Mouse (Mus musculus) kidney, adult 2 months (tissue): ENCODE results near the gene Farsa.

ENCODE experiments used
- CTCF ChIP-seq: fragments of 200-500 bp; conservative IDR thresholded peaks from 2 replicates; pipeline ENCODE4 v1.5.1; 2011; ENCODE audit warnings: low read depth, mild to moderate bottlenecking, control low read depth, low read length, moderate library complexity, mixed read lengths; ENCODE audit not compliant: insufficient read depth, insufficient read length
- POLR2A ChIP-seq: fragments of 200-500 bp; IDR thresholded peaks from one replicate; pipeline ENCODE4 v1.6.1; 2011; ENCODE audit warnings: low read depth, low read length, control low read depth

GRCm38 (mm10) chr8:84908421-84909161 is 51.8 kb downstream of the Farsa start, which contains the start of gene Dnase2a:
- TF ChIP-seq CTCF (no peak), POLR2A (no peak)
